Mouse (Mus musculus): ENCODE results near the gene Trp53rka.
A peak's percentile ranks its signal among the peaks of the same experiment; 100 is the strongest.
"Not testable (repeated sequence)": the region's sequence is repeated elsewhere in the genome, so short reads cannot be mapped to it uniquely, and the experiment has no call there.

Trp53rka gene

DNA sequence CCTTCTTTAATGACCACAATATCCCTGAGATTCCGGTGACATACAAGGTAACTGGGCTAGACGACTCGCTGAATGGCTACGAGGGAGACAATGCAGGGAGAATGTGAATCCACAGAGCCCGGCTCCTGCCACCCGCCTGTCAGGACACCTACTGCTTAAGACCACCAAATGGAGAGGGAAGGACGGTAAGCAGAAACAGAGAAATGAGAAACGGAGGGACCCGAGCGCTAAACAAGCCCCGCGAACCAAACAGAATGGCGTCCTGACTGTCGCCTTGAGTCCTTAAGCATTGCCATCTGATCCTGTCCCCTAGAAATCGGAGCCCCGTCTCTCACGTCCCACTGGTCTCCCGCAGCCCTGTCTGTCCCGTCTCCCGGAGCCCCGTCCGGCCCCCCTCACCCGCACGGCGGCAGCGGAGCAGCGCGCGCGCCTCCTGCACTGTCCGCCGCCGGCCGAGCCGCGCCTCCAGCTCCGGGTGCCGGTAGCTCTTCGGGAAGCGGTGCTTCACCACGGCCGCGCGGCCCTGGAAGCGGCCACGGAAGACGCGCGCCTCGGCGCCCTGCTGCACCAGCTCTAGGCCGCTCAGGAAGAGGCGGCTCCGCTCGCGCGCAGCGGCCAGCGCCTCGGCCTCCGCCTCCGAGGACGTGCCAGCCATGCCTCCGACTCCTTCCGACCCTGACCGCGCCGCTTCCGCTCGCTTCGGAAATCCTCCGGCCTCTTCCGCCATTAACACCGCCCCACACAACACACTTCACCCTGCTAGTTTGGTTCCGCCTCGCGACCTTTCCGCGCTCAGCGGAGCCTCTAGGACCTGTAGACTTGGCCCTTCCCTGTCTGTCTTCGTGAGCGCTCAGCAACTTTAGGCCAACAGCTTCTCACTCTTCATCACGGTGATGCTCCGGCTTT is at the start of gene Trp53rka:
TSS of gene Trp53rka (minus strand) at position 677 of the 906 bp plus-strand sequence.
- DNase-seq (ENCODE audit: low spot score): peak; percentile 82

DNA sequence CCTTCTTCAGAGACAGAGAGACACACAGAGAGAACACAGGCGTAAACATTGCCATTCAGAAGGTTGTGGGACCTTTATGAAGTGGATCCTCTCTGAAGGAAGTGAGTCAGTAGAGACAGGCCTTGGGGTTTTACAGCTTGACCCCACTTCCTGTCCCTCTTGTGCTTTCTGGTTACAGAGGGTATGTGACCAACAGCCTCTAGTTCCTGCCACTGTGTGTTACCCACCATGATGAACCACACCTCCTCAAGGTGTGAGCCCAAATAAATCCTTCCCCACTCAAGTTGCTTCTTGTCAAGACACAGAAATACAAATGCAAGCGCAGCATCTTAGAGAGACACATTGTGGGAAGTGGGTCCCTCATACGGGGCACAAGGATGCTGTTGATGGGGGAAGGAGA is 47.9 kb upstream of the Trp53rka start:
- DNase-seq (ENCODE audit: low spot score): no peak

DNA sequence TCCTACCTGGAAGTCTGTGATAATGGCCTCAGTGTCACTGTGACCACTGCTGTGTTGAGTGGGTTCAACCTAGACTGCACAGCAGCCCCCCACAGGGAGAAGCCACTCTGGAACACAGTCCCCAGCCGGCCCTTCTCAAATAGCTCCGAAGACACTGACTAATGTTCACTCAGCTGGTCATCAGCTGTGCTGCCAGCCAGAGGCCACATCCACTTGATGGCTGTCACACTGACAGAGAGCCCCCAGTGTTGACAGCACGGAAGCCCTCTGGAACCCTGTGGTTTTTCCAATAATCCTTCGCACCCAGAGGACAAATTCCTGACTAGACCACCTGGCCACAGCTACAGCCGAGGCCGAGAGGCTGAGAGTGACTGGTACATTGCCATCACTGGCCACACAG is 40.7 kb upstream of the Trp53rka start:
- no peak for DNase-seq (ENCODE audit: low spot score)

DNA sequence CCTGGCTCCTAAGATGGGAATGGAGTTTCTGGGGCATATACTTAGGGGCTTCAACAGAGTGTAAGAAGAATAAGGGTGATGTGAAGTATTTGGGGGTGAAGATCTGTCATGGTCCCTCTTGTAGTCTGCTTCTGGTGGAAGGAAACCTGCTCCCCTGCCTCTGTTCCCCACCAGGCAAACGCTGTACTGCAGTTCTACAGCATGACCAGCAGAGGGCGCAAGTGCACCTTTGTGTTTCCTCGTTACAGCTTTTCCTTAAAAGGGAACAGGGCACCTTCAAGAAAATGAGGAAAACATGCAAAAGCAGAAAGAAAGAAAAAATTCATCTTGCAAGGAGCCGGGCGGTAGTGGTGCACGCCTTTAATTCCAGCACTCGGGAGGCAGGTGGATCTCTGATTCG is 36.0 kb upstream of the Trp53rka start:
- DNase-seq (ENCODE audit: low spot score): peak; percentile 86

DNA sequence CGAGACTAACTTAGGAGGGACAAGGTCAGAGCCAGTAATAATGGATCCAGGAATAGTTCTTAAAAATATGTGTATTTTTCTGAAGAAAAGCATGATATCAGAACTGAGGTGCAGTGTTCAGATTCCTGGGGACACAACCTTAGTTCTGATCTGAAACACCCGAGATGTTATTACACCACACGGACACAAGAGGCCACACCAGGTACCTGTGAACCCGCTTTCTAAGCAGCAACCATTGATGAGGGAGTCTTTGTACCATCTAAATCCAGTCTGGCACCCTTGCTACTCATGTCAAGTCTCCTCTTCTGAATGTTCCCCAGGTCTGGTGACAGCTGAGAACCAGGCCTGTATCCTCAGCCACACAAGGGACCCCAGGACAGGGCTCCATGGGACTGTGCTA is 32.5 kb upstream of the Trp53rka start:
- DNase-seq (ENCODE audit: low spot score): no peak

DNA sequence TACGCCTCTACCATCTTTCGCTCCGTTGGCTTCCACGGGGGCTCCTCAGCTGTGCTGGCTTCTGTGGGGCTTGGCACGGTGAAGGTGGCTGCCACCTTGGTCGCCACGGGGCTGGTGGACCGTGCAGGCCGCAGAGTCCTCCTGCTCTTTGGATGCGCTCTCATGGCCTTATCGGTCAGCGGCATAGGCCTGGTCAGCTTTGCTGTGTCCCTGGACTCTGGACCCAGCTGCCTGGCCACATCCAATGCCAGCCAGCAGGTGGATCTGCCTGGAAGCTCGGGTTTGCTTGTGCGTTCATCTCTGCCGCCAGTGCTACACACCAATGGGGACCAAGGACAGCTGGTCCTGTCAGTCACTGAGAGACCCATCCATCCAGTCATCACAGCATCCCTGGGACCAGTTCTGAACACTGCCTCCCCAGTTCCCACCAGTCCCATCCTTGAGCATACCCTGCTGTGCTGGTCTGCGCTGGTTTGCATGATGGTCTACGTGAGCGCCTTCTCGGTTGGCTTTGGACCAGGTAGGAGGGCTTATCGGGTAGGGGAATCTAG is 22.1 kb upstream of the Trp53rka start:
- no peak for DNase-seq (ENCODE audit: low spot score)

DNA sequence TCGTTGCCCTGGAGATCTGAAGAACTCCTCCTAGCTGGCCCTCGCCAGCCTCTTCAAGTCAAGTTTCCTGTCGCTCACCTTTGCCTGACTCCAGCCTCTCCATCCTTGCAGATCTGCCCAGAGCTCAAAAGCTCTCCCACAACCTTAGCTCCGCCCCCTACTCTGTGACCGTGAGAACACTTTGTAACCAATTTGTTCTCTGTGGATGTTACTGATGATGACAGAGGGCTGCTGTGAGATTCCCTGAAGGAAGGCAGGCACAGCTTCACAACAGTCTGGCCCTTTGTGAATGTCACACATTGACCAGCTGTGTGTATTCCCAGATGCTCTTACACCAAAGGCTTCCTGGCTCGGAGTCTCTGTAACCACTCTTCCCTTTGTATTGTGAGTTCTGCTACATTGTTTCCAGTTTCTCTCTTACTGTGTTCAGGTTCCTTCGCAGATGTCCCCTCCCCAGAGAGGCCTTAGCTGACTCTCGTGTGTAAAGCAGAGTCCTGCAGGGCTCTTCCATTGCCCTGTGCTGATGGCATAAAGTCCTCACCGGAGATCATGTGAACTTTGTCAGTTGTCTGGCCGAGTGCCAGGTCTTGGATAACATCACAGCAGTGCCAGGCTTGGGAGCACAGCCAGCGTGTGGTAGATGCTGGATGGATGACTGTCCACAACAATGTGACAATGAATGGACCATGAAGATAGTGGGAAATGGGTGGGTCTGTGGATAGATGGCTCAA is 19.9 kb upstream of the Trp53rka start:
- peak; percentile 78 for DNase-seq (ENCODE audit: low spot score)

DNA sequence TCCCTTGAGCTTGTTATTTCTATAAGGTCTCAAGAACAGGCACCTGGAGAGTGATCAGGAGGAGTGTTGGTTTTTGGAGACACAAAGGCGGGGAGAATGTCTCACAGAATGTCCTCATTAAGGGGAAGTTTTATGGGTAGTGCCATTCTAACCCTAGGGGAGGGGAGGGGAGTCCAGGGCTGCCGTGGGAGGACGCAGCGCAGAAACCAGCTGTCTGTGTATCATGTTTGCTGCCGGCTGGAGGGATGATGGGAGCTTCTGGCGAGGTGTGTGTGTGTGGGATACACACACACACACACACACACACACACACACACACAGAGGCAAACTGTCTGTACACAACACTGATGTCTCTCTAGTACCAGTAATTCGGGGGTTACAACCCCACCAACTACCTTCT is 19.3 kb upstream of the Trp53rka start:
- no peak for DNase-seq (ENCODE audit: low spot score)

DNA sequence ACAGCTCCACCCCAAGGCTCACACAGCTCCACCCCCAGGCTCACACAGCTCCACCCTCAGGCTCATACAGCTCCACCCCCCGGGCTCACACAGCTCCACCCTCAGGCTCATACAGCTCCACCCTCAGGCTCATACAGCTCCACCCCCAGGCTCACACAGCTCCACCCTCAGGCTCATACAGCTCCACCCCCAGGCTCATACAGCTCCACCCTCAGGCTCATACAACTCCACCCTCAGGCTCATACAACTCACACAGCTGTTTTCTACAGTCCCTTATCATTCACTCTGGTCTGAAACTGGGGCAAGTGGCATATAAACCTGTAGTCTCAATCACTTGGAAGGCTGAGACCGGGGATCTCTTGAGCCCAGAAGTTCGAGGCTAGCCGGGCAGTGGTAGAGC is 18.4 kb upstream of the Trp53rka start:
- not testable (repeated sequence) for DNase-seq (ENCODE audit: low spot score)

DNA sequence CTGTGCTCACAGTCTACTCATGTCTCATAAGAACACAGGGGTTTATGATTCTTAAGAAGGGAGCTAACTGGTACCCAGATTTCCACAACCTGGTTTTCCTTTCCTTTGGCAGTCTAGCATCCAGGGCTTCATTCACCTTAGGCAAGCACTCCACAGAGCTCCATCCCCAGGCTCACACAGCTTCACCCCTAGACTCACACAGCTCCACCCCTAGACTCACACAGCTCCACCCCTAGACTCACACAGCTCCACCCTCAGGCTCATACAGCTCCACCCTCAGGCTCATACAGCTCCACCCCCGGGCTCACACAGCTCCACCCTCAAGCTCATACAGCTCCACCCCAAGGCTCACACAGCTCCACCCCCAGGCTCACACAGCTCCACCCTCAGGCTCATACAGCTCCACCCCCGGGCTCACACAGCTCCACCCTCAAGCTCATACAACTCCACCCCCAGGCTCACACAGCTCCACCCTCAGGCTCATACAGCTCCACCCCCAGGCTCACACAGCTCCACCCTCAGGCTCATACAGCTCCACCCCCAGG is 17.9 kb upstream of the Trp53rka start:
- DNase-seq (ENCODE audit: low spot score): not testable (repeated sequence)

DNA sequence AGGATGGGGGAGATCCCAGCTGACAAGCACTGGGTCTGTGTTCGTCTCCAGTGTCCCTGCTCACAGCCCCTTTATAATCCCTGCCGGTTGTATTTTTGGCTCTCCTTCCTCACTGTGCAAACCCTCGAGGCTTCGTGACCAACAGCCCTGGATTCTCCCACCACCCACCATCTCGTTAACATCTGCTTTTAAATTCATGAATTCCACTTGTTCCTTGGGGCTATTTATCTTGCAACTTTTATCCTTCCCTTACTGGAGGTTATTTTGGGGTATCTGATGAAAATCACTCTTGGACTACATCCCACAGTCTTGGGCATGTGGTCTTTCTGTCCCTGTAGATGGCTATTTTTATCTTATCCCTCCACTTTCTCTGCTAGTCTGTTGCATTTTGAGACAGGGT is 17.3 kb upstream of the Trp53rka start:
- no peak for DNase-seq (ENCODE audit: low spot score)

DNA sequence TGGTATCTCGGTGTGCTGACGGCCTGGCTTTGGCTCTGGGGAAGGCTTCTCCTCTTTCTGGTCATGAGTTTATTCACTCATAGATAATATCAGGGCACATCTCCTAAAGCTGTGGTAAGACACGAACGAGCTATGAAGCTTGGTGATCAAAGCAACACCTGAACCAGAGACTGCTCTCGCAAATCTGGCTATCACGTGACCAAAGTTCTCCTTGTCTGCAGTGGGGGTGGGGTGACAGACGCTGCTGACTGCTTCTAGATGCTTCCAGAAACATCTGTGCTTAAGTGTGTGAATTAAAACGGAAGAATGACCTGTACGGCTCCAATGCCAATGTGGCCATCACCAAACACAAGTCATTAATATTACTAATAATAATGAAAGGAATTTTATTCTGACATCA is 16.6 kb upstream of the Trp53rka start:
- no peak for DNase-seq (ENCODE audit: low spot score)

DNA sequence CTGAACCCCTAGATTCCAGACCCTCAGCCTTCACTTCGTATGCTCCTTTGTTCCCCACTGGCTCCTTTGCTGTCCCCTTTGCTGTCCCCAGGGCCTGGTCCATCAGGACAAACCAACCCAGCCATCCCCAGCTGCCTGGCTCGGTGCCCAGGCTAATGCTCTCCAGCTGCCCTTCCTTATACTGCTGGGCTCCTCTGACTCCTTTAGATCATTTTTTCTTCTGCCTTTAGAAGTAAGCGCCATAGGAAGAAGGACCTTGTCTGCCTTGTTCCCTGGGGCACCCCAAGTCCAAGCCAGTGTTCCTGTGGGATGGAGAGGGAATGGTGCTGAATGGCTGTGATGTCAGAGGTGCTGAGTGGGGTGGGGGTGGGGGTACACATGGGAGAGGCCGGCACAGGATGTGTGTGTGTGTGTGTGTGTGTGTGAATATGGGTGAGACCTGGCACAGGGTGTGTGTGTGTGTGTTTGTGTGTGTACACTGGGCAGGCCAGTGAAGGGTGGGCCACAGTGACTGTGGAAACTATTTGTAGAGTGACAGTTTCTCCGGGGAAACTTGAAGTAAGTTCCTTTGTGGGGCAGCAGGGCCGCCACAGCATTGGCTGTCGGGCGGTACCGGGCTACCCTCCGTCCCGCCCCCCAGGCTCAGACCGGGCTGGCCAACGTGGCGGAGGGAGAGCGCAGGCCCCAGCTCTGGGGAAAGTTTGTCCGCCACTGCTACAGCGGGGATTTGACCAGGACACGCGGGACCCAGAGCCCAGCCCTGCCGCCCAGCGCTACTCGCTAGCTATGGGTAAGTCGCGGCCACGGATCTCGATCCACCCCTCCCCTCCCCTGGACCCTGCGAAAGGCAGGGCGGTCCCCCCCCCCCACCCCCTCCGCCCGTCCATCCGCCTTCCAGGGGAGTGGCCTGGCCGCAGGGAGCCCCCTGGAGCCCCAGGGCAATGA is 10.4 kb upstream of the Trp53rka start, which contains the start of gene Slc2a10:
TSS of gene Slc2a10 (plus strand) at position 529 of the 945 bp plus-strand sequence.
- peak; percentile 77 for DNase-seq (ENCODE audit: low spot score)

DNA sequence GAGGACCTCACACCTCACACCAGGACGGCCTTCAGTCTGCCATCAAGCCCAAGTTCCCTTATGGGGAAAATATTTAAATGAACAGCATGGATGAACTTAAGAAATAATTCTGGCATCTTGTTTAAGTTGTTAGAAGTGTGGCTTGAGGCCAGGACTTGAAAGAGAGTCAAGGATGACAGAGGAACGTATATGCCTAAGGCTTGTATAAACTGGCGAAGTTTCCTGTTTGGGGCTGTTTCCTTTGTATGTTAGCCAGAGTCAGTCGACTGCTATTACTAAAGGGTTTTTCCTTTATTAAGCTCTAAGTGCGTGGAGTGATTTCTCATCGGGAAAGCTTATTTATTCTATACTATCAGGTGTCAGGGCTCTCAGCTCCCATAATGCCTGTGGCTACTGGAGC is 5.7 kb upstream of the Trp53rka start:
- no peak for DNase-seq (ENCODE audit: low spot score)

DNA sequence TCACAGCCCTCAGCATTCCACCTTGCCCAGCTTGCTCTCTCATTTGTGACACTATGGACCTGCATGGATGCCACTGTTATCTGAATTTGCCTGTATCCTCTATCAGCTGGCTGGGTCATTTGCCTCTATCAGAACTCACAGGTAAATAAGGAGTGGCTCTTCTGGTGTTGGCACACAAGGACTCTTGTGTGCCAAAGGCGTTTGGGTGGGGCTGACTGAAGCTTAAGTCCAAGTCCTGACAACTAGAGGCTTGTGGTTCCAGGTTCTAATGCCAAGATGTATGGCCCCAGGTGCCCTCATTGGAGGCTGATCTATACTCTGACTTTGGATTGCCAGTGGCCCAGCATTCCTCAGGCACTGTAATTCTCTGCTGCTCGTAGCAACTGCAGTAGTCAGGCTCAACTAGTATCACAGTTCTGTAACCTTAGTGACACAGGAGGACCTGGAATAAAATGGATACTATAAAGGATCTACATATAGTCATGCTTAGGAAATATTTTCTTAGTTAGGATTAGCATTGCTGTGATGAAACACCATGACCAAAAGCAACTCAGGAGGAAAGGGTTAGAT is 4.7 kb upstream of the Trp53rka start:
- DNase-seq (ENCODE audit: low spot score): no peak

DNA sequence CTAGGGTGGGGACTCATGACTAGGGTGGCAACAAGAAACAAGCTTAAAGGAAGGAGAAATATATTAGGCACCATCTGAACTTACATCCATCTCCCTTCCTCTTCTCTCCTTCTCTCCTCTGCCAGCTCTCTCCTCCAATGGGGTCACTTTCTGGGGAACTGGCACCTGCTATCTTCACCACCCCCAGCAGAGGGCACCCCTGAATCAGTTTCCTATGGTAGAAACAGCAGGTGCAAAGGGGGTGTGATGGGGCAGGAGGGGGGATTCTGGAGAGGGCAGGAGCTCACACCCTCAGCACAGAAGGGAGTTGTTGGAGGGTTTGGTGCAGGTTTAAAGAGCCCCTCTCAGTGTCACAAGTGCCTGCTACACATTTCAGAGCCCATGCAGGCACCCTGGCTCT is 3.1 kb upstream of the Trp53rka start:
- DNase-seq (ENCODE audit: low spot score): peak; percentile 71

DNA sequence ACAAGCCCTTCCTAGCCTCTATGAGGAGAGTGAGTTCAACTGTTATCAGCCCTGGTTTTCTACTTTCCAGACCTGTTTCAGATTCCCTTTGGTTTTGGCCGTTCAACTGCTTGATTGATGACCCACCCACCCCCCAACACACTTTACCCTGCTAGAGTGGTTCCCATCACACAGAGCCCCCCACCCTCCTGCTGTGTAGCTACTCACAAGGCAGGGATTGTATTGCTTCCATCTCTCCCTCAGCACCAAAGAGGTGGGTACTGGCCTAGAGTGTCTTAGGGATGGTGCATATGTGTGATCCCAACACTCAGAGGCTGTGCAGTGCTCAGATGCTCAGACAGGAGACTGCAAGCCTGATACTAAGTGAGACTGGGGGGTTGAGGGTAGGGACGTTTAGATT is 1.4 kb upstream of the Trp53rka start:
- no peak for DNase-seq (ENCODE audit: low spot score)

DNA sequence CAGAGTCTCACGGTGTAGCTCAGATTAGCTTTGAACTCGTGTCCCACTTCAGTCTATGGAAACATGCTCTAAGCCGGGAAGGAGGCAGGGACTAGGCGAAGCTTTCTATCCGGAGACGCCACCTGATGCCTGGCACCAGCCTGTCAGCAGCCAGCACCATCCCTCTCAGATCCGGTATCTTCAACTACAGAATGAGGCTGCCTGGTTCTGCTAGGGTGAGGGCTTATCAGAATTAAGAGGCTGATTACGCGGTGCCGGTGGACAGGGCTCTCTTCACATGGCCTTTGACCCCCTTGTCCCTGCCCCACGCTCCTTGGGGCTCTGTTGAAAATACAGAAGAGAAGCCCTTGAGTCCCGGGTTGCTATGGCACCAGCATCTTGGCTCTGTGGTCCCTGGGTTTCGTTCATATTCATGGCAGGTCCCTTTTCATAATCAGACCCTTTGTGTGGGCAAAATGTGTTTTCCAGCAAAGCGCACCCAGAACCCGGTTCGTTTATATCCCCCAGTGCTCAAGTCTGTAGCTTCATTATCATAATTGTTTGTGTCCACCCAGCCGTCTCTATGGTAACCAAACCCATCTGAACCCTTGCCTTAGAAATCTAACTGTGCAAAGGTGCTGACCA is 575 bp upstream of the Trp53rka start:
- DNase-seq (ENCODE audit: low spot score): no peak

DNA sequence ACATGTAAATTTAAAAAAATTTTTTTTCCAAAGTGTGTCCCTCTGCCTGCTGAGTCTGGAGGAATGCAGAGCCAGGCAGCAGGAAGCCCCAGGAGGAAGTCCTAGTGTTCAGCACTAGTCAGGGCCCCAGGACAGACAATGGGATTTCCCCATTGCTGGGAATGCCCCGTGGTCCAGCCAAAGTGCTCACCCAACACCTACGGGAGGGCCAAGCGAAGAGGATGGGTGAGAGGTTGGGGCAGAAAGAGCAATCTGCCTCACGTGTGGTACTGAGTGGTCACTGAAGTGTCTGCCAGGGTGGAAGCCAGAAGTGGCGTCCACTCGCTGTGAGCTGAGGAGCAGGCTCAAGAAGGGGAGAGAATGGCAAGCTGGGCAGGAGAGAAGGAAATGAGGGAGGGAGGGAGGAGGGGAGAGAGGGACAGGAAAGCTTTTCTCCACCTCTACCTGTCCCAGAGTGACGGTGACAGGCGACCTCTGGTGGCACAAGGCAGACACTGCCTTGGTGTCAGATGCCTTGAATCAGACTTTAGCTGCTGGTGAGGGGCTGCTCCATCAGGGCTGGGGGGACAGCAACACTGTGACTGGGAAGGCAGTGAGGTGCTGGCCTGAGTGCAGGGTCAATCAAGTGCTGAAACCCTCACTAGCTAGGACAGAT is 6.1 kb downstream of the Trp53rka start:
- peak; percentile 72 for DNase-seq (ENCODE audit: low spot score)

DNA sequence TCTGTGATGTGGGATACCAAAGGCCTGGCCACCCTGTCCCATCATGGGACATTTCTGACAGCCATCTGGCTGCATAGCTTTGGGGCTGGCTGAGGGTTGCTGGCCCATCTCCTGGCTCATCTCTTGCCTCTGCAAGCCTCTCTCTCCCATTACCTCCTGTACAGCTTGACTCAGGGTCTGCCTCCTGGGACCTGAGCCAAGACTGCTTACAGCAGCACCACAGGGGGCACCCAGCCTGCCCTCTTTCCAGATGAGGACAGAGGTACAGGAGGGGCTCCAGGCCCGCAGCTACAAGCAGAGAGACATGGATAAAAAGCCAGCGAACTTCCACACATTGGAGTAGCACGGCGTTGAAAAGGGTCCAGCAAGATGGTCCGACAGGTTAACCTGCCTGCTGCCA is 6.7 kb downstream of the Trp53rka start:
- DNase-seq (ENCODE audit: low spot score): no peak

Measured in testis, postnatal 10 days (tissue).